ENCODE assay signal across 9 mouse cellular contexts in genomic region chr17:33493065-33493464, GRCm38 (mm10). TPM values are rescaled to one million over a fixed set of nuclear protein-coding genes. Genes with fewer than 3 reads are reported as not detected.
DNase-seq lines count a peak whose midpoint lies in the region; ATAC-seq and TF ChIP-seq lines count a peak whose summit lies in the region.
"Had no signal": no experiment of that assay in that cellular context is flagged by ENCODE, and none has a peak within 500 bp of the region (broad histone marks: within the 10 kb centered on the region; RNA-seq: fewer than 3 reads in every experiment).

No protein-coding gene starts in this region.

- H3K36me3 ChIP-seq in small intestine, adult 2 months (ENCODE audit: control insufficient read depth, insufficient read depth, low read length): no peaks in the 10 kb centered on the region
- H3K36me3 ChIP-seq: hindbrain, embryonic 15.5 days had no signal

- TF ChIP-seq CTCF in small intestine, adult 2 months (IDR thresholded peaks at IDR 0.05; ENCODE audit: extremely low read depth, insufficient read length, insufficient replicate concordance, low read depth, low read length): peak; percentile 58; the same call in 1 of the 2 replicates

- WGBS in small intestine, adult 2 months: 72% methylated on average over 6 of the region's 6 CpGs

- H3K27me3 ChIP-seq in small intestine, adult 2 months (ENCODE audit: control insufficient read depth, insufficient read depth, low read length): no peaks in the 10 kb centered on the region
- H3K27me3 ChIP-seq: hindbrain, embryonic 15.5 days had no signal

- no peak overlapping the region for H3K4me3 ChIP-seq in small intestine, adult 2 months (ENCODE audit: low read depth, low read length)
- H3K4me3 ChIP-seq: hindbrain, embryonic 15.5 days had no signal

- peak; percentile 77 for DNase-seq in CD4-positive, CD25-positive, alpha-beta regulatory T cell, adult 2 months (ENCODE audit: low read depth, low spot score)
- peak; percentile 12 for DNase-seq in layer of hippocampus, adult 9-10 months (ENCODE audit: low spot score)
- no peak for DNase-seq in layer of hippocampus, adult 8-10 months (ENCODE audit: low spot score in 2 of 2)
- DNase-seq in c-Kit-positive CD71-positive TER-119-negative erythroid progenitor cells, embryonic 14.5 days (ENCODE audit: low read depth): peak; percentile 41
- DNase-seq in kidney, postnatal 4 days: peak; percentile 52 to 56
- no peak for DNase-seq in right cerebral cortex, adult 2 months (ENCODE audit: low spot score in 2 of 2)

- H3K4me1 ChIP-seq in small intestine, adult 2 months (ENCODE audit: control insufficient read depth, insufficient read depth, insufficient read length, low read length): no peaks in the 10 kb centered on the region
- H3K4me1 ChIP-seq: hindbrain, embryonic 15.5 days had no signal

- no peak for ATAC-seq in CD4-positive, CD25-positive, alpha-beta regulatory T cell, adult 4 months

- TF ChIP-seq POLR2A in small intestine, adult 2 months (IDR thresholded peaks at IDR 0.05; ENCODE audit: low read depth, low read length): no peak

- H3K27ac ChIP-seq in small intestine, adult 2 months (ENCODE audit: insufficient read depth, low read depth, low read length): no peak overlapping the region
- H3K27ac ChIP-seq: hindbrain, embryonic 15.5 days had no signal

RNA-seq across cellular contexts. Expression of gene Adamts10, which starts 30.9 kb away (rescaled TPM):
- 10 to 100 TPM; 53.9 to 80.8 TPM for polyA plus RNA-seq in CD4-positive, CD25-positive, alpha-beta regulatory T cell, adult 4 months (2017; shearing (Covaris generic))
- total RNA-seq in layer of hippocampus, adult 8-10 months (2022): 10 to 100 TPM; 25.9 to 42.7 (median 30.9) TPM
- polyA plus RNA-seq in small intestine, adult 2 months (2012; rRNA removed): 22.9 and 28.2 TPM in 2 replicates

Comparison
In these comparisons a context has a peak if more than half of its experiments do, and no peak if none do; other contexts are left out.
1. DNase-seq: peak in CD4-positive, CD25-positive, alpha-beta regulatory T cell, adult 2 months (single experiment), layer of hippocampus, adult 9-10 months (single experiment), c-Kit-positive CD71-positive TER-119-negative erythroid progenitor cells, embryonic 14.5 days (single experiment) and kidney, postnatal 4 days (2 of 2); none in layer of hippocampus, adult 8-10 months (0 of 2) and right cerebral cortex, adult 2 months (0 of 2).